27 mouse cellular contexts compared by ENCODE assay signal in the genomic region with DNA sequence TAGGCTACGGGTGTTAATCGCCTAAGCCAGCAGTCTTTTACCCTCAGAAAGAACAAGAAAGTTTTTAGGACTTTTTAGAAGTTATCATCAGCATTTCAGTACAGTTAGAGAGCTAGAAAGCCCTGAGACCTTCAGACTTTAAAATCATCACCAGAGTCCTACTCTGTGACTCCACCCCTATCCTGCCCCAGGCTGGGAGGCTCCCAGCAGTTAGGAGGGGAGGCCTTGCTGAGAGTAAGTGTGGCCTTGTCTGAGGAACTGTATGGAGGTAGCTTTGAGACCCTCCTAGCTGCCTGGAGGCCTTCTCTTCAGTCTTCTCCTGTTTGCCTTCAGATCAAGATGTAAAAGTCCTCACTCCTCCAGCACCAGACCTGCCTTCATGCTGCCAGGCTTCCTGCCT. TPM values are rescaled to one million over a fixed set of nuclear protein-coding genes. Genes with fewer than 3 reads are reported as not detected.
DNase-seq lines count a peak whose midpoint lies in the region; ATAC-seq and TF ChIP-seq lines count a peak whose summit lies in the region.
"Had no signal": no experiment of that assay in that cellular context is flagged by ENCODE, and none has a peak within 500 bp of the region (broad histone marks: within the 10 kb centered on the region; RNA-seq: fewer than 3 reads in every experiment).

No protein-coding gene starts in this region.

- ATAC-seq in forebrain, embryonic 15.5 days (replicated peaks) = no peak
- no peak for ATAC-seq in intestine, embryonic 14.5 days (replicated peaks; ENCODE audit: low FRiP score, low TSS enrichment, low read depth)
- ATAC-seq in intestine, postnatal 0 days = no peak
- no peak for ATAC-seq in midbrain, postnatal 0 days (ENCODE audit: low FRiP score)
- ATAC-seq: forebrain, embryonic 14.5 days; Patski had no signal

- H3K4me2 ChIP-seq in forebrain, embryonic 15.5 days (replicated peaks) = no peak overlapping the region
- H3K4me2 ChIP-seq in intestine, embryonic 14.5 days (ENCODE audit: low read length) = no peak overlapping the region
- H3K4me2 ChIP-seq in intestine, postnatal 0 days (replicated peaks; ENCODE audit: low read depth) = peak overlapping the region; percentile 30; the same call in 1 of the 2 replicates
- no peak overlapping the region for H3K4me2 ChIP-seq in midbrain, postnatal 0 days (ENCODE audit: low read depth, low read length, poor library complexity, severe bottlenecking)
- H3K4me2 ChIP-seq: heart, embryonic 11.5 days; hindbrain, embryonic 12.5 days; hindbrain, embryonic 15.5 days had no signal

- peaks cover 55% of the 10 kb centered on the region for H3K27me3 ChIP-seq in forebrain, embryonic 10.5 days (ENCODE audit: poor library complexity, severe bottlenecking)
- H3K27me3 ChIP-seq in forebrain, embryonic 15.5 days = 0 out of 2 replicates have a peak, but pooled peaks cover 4% of the 10 kb centered on the region
- H3K27me3 ChIP-seq in intestine, embryonic 14.5 days (replicated peaks; ENCODE audit: control insufficient read depth, insufficient read depth, low read length) = no peaks in the 10 kb centered on the region; the same call in 1 of the 2 replicates
- H3K27me3 ChIP-seq in intestine, postnatal 0 days (replicated peaks; ENCODE audit: control insufficient read depth, insufficient read depth, low read length) = no peaks in the 10 kb centered on the region
- H3K27me3 ChIP-seq in midbrain, postnatal 0 days (ENCODE audit: insufficient read depth, low read length) = peaks cover 7% of the 10 kb centered on the region
- peaks cover 29% of the 10 kb centered on the region for H3K27me3 ChIP-seq in heart, embryonic 10.5 days (ENCODE audit: insufficient read depth, poor library complexity, severe bottlenecking)

- WGBS in forebrain, embryonic 10.5 days = 4% methylated on average over 2 of the region's 2 CpGs
- 7% methylated on average over 2 of the region's 2 CpGs for WGBS in forebrain, embryonic 15.5 days
- 14% methylated on average over 2 of the region's 2 CpGs for WGBS in intestine, embryonic 14.5 days
- 15% methylated on average over 2 of the region's 2 CpGs for WGBS in intestine, postnatal 0 days
- 7% methylated on average over 2 of the region's 2 CpGs for WGBS in midbrain, postnatal 0 days
- 23% methylated on average over 2 of the region's 2 CpGs for WGBS in heart, embryonic 10.5 days

- no peak overlapping the region for H3K4me3 ChIP-seq in forebrain, embryonic 10.5 days
- no peak overlapping the region for H3K4me3 ChIP-seq in forebrain, embryonic 15.5 days
- H3K4me3 ChIP-seq in intestine, embryonic 14.5 days (ENCODE audit: low read depth, low read length) = no peak overlapping the region
- no peak overlapping the region for H3K4me3 ChIP-seq in intestine, postnatal 0 days (ENCODE audit: low read depth, low read length)
- no peak overlapping the region for H3K4me3 ChIP-seq in midbrain, postnatal 0 days (ENCODE audit: low read depth, low read length)
- no peak overlapping the region for H3K4me3 ChIP-seq in heart, embryonic 10.5 days
- H3K4me3 ChIP-seq: hindbrain, embryonic 12.5 days; hindbrain, embryonic 15.5 days had no signal

- TF ChIP-seq CTCF in intestine, postnatal 0 days (IDR thresholded peaks at IDR 0.05; ENCODE audit: low read depth) = no peak
- TF ChIP-seq CTCF in midbrain, postnatal 0 days (IDR thresholded peaks at IDR 0.05) = no peak

- no peak for DNase-seq in forebrain, embryonic 10.5 days (ENCODE audit: extremely low spot score, low spot score)
- DNase-seq in intestine, embryonic 14.5 days (ENCODE audit: low spot score) = no peak
- DNase-seq in midbrain, postnatal 0 days (ENCODE audit: low spot score) = no peak
- no peak for DNase-seq in cerebellum, postnatal 14 days
- no peak for DNase-seq in heart, embryonic 10.5 days (ENCODE audit: low spot score)
- DNase-seq: adrenal gland, adult 2 months; adrenal gland, postnatal 14 days; cerebellum, adult 11 months; cerebellum, adult 2 months; cerebellum, adult 9-11 months; cerebellum, postnatal 36 days; gastrocnemius, postnatal 25 days; heart, adult 18-20 months; kidney, adult 11 months had no signal

- 0 out of 2 replicates have a peak, but pooled peaks cover 10% of the 10 kb centered on the region for H3K9me3 ChIP-seq in forebrain, embryonic 10.5 days
- H3K9me3 ChIP-seq in forebrain, embryonic 15.5 days = 0 out of 2 replicates have a peak, but pooled peaks cover 4% of the 10 kb centered on the region
- H3K9me3 ChIP-seq in intestine, embryonic 14.5 days (ENCODE audit: control insufficient read depth, low read length) = peaks cover 4% of the 10 kb centered on the region; the same call in 1 of the 2 replicates
- H3K9me3 ChIP-seq in intestine, postnatal 0 days (ENCODE audit: control insufficient read depth) = 0 out of 2 replicates have a peak, but pooled peaks cover 5% of the 10 kb centered on the region
- H3K9me3 ChIP-seq in midbrain, postnatal 0 days (ENCODE audit: low read length) = peaks cover 5% of the 10 kb centered on the region; the same call in 1 of the 2 replicates
- no peaks in the 10 kb centered on the region for H3K9me3 ChIP-seq in heart, embryonic 10.5 days

- H3K27ac ChIP-seq in forebrain, embryonic 10.5 days = 0 out of 2 replicates have a peak overlapping the region, but pooled peaks have one; percentile 8
- no peak overlapping the region for H3K27ac ChIP-seq in forebrain, embryonic 15.5 days (replicated peaks)
- H3K27ac ChIP-seq in intestine, embryonic 14.5 days (ENCODE audit: low read depth) = peak overlapping the region; percentile 78
- H3K27ac ChIP-seq in intestine, postnatal 0 days (ENCODE audit: low read depth, low read length) = peak overlapping the region; percentile 78
- H3K27ac ChIP-seq in midbrain, postnatal 0 days (ENCODE audit: low read depth, low read length) = no peak overlapping the region
- H3K27ac ChIP-seq in heart, embryonic 10.5 days = no peak overlapping the region
- H3K27ac ChIP-seq: hindbrain, embryonic 12.5 days; hindbrain, embryonic 15.5 days had no signal

- H3K4me1 ChIP-seq in forebrain, embryonic 10.5 days = peaks cover 23% of the 10 kb centered on the region
- no peaks in the 10 kb centered on the region for H3K4me1 ChIP-seq in forebrain, embryonic 15.5 days
- H3K4me1 ChIP-seq in intestine, embryonic 14.5 days (replicated peaks; ENCODE audit: control insufficient read depth, insufficient read depth, low read length) = no peaks in the 10 kb centered on the region
- no peaks in the 10 kb centered on the region for H3K4me1 ChIP-seq in intestine, postnatal 0 days (replicated peaks; ENCODE audit: control insufficient read depth, insufficient read depth, low read length)
- H3K4me1 ChIP-seq in midbrain, postnatal 0 days (ENCODE audit: insufficient read depth, low read length) = no peaks in the 10 kb centered on the region
- no peaks in the 10 kb centered on the region for H3K4me1 ChIP-seq in heart, embryonic 10.5 days
- H3K4me1 ChIP-seq: hindbrain, embryonic 12.5 days; hindbrain, embryonic 15.5 days had no signal

- no peaks in the 10 kb centered on the region for H3K36me3 ChIP-seq in forebrain, embryonic 10.5 days (replicated peaks)
- H3K36me3 ChIP-seq in forebrain, embryonic 15.5 days = no peaks in the 10 kb centered on the region
- no peaks in the 10 kb centered on the region for H3K36me3 ChIP-seq in intestine, embryonic 14.5 days (ENCODE audit: control insufficient read depth, insufficient read depth, low read length)
- no peaks in the 10 kb centered on the region for H3K36me3 ChIP-seq in intestine, postnatal 0 days (ENCODE audit: control insufficient read depth, insufficient read depth)
- no peaks in the 10 kb centered on the region for H3K36me3 ChIP-seq in midbrain, postnatal 0 days (ENCODE audit: insufficient read depth, low read length)
- H3K36me3 ChIP-seq in heart, embryonic 10.5 days = no peaks in the 10 kb centered on the region
- H3K36me3 ChIP-seq: G1E; hindbrain, embryonic 12.5 days; hindbrain, embryonic 15.5 days had no signal

- no peak overlapping the region for H3K9ac ChIP-seq in forebrain, embryonic 15.5 days (replicated peaks)
- H3K9ac ChIP-seq in intestine, embryonic 14.5 days (ENCODE audit: low read length) = no peak overlapping the region
- H3K9ac ChIP-seq in intestine, postnatal 0 days (ENCODE audit: low read depth, low read length) = no peak overlapping the region
- H3K9ac ChIP-seq in midbrain, postnatal 0 days (replicated peaks; ENCODE audit: low read length, poor library complexity, severe bottlenecking) = no peak overlapping the region
- H3K9ac ChIP-seq: hindbrain, embryonic 12.5 days; hindbrain, embryonic 15.5 days had no signal

RNA-seq across cellular contexts. Expression of gene B4galnt2, which starts 9.5 kb away (rescaled TPM):
- polyA plus RNA-seq in forebrain, embryonic 10.5 days (2016; fragmentation: Nextera tagmentation; extraction: Ambion mirVana) = not detected in 2 replicates
- polyA plus RNA-seq in forebrain, embryonic 15.5 days (2015; fragmentation: Nextera tagmentation; extraction: Ambion mirVana) = not detected in 2 replicates
- 26.6 and 30.9 TPM in 2 replicates for polyA plus RNA-seq in intestine, embryonic 14.5 days (2014; fragmentation: Nextera tagmentation; extraction: Ambion mirVana)
- polyA plus RNA-seq in intestine, postnatal 0 days (2015; fragmentation: Nextera tagmentation; extraction: Ambion mirVana) = 18.2 and 21.1 TPM in 2 replicates
- not detected in 2 replicates for total RNA-seq in midbrain, postnatal 0 days (2014; rRNA removed)
- not detected in 2 replicates for polyA plus RNA-seq in midbrain, postnatal 0 days (2015; fragmentation: Nextera tagmentation; extraction: Ambion mirVana)
- 0.16 and 0.49 TPM in 2 replicates for polyA plus RNA-seq in heart, embryonic 10.5 days (2016; fragmentation: Nextera tagmentation; extraction: Ambion mirVana)
- total RNA-seq: adrenal gland, adult 2 months; adrenal gland, postnatal 14 days; gastrocnemius, adult 8-10 months; gastrocnemius, postnatal 25 days; heart, adult 18-20 months; heart, postnatal 25 days had no signal
- polyA plus RNA-seq: adrenal gland, adult 2 months; cerebellum, adult 2 months; embryonic facial prominence, embryonic 11.5 days; embryonic facial prominence, embryonic 14.5 days; forebrain, embryonic 11.5 days; forebrain, embryonic 14.5 days; G1E; hindbrain, embryonic 12.5 days; hindbrain, embryonic 15.5 days had no signal

Comparison
In these comparisons a context has a peak if more than half of its experiments do, and no peak if none do; other contexts are left out.
1. H3K27ac ChIP-seq: peak in forebrain, embryonic 10.5 days (single experiment), intestine, embryonic 14.5 days (single experiment) and intestine, postnatal 0 days (single experiment); none in forebrain, embryonic 15.5 days (single experiment), midbrain, postnatal 0 days (single experiment) and heart, embryonic 10.5 days (single experiment).
2. RNA of gene B4galnt2, which starts 9.5 kb away (polyA plus RNA-seq): 26.6 to 30.9 TPM in intestine, embryonic 14.5 days and 18.2 to 21.1 TPM in intestine, postnatal 0 days; 0.16 to 0.49 TPM in heart, embryonic 10.5 days, not detected in forebrain, embryonic 15.5 days, not detected in forebrain, embryonic 10.5 days and not detected in midbrain, postnatal 0 days; every median in the first group is over 10 times any median in the second.